Mouse (Mus musculus) lung, adult 2 months (tissue): ENCODE data around the gene Wwox.

Source experiments
- CTCF ChIP-seq: fragments of 200-500 bp; IDR thresholded peaks from 2 replicates; pipeline ENCODE4 v1.5.1; 2011; ENCODE audit warnings: mild to moderate bottlenecking, low read length, control low read depth; ENCODE audit not compliant: insufficient read depth
- POLR2A ChIP-seq: fragments of 200-500 bp; IDR thresholded peaks from 2 replicates; pipeline ENCODE4 v1.6.1; 2011; ENCODE audit warnings: low read depth, mild to moderate bottlenecking, control low read depth, low read length, borderline replicate concordance; ENCODE audit errors: extremely low read depth

DNA sequence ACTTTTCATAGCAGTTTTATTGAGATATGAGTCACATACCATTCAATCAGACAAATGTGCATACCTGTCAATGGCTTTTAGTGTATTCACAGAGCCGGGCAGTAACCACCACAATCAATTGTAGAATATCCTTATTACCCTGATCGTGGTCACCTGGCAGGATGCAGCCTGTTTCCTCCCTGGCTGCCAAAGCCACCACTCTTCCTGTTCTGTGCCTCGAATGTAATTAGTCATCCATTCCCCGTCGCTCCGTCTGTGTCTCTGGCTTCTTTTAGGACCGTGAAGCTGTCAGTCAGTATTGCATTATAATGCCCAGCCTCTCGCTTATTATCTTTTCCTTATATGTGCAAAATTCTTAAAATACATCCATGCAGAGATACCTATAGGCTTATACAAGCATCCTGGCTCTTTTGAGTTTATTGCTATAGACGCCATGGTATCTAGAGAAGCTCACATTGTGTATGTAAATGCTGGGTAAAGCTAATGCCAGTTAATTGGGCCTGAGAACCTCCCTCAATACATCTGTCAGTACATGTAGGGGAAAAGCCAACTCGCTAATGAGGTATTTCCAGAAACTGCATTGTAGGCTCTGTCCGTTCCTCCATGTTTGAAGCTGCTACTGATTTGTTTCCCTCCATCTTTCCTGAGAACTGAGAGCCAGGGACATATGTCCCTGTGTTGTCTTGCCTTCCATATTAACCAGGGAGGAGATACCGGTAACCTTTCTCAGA, 303.9 kb downstream of the Wwox start:
- TF ChIP-seq CTCF (no peak), POLR2A (no peak)
